Mouse (Mus musculus) forebrain, postnatal 0 days (tissue): ENCODE results near the gene Irf3. TPM values are rescaled to one million over a fixed set of nuclear protein-coding genes. Genes with fewer than 3 reads are reported as not detected.

ENCODE experiments used
- ATAC-seq: fragments of 200-750 bp; cut with Nextera tagmentation; 2 replicates; pipeline ENCODE4 v1.8.0; 2017; ENCODE audit warnings: mild to moderate bottlenecking, moderate library complexity
- DNase-seq: peaks from one replicate; pipeline ENCODE4 v3.0.0-alpha.2; 2015
- H3K27ac ChIP-seq: fragments of 300-500 bp; sonication (generic); 2 replicates; pipeline ENCODE4 v1.5.1; 2014; ENCODE audit warnings: low read depth, mild to moderate bottlenecking, antibody characterized with exemption, low read length, moderate library complexity, mixed read lengths
- H3K27me3 ChIP-seq: fragments of 300-500 bp; sonication (generic); 2 replicates; pipeline ENCODE4 v1.6.1; 2014; ENCODE audit warnings: mild to moderate bottlenecking, low read length, mixed read lengths; ENCODE audit not compliant: insufficient read depth
- H3K36me3 ChIP-seq: fragments of 300-500 bp; sonication (generic); 2 replicates; pipeline ENCODE4 v1.6.1; 2014; ENCODE audit warnings: mild to moderate bottlenecking, moderate library complexity; ENCODE audit not compliant: insufficient read depth
- H3K4me1 ChIP-seq: fragments of 300-500 bp; sonication (generic); 2 replicates; pipeline ENCODE4 v1.6.1; 2014; ENCODE audit warnings: antibody characterized with exemption; ENCODE audit not compliant: insufficient read depth
- H3K4me2 ChIP-seq: fragments of 300-500 bp; sonication (generic); 2 replicates; pipeline ENCODE4 v1.6.1; 2014; ENCODE audit warnings: low read depth, mild to moderate bottlenecking, moderate library complexity
- H3K4me3 ChIP-seq: fragments of 300-500 bp; sonication (generic); 2 replicates; pipeline ENCODE4 v1.5.1; 2014; ENCODE audit warnings: low read depth, low read length, mixed read lengths
- H3K9ac ChIP-seq: fragments of 300-500 bp; sonication (generic); 2 replicates; pipeline ENCODE4 v1.6.1; 2014; ENCODE audit warnings: mild to moderate bottlenecking
- H3K9me3 ChIP-seq: fragments of 300-500 bp; sonication (generic); 2 replicates; pipeline ENCODE4 v1.6.1; 2016; ENCODE audit warnings: low read length
- CTCF ChIP-seq: sonication (generic); IDR thresholded peaks from 2 replicates; pipeline ENCODE4 v1.5.1; 2016; ENCODE audit warnings: antibody characterized with exemption, control low read depth, low read depth
- WGBS: fragments of 180-500 bp; shearing (Covaris S2); extraction: QIAGEN DNeasy Blood & Tissue Kit; methylation state at CpG from one replicate; pipeline ENCODE4 v1.1.7; 2014; 5-methylcytosine and 5-hydroxymethylcytosine counted together
- polyA plus RNA-seq: library from polyadenylated mRNA; unstranded; fragments of >200 nt; fragmentation: Nextera tagmentation; extraction: Ambion mirVana; gene quantifications from 2 replicates; pipeline ENCODE4 v1.2.1, GENCODE M21; 2015
- total RNA-seq: library from RNA; depleted of rRNA; stranded (reverse); fragments of >200 nt; gene quantifications from 2 replicates; pipeline ENCODE4 v1.2.3, GENCODE M21; 2014

Irf3 gene
- total and polyA plus RNA-seq, 2 experiments from 2014 or later = 23.1 to 39.7 TPM

- H3K36me3 ChIP-seq = peaks cover 26% of the 10 kb centered on the region
- DNase-seq = no peak
- ATAC-seq = no peak
- H3K27ac ChIP-seq = peak overlapping the region; percentile 93
- TF ChIP-seq CTCF = no peak
- peak overlapping the region; percentile 56 for H3K4me3 ChIP-seq
- WGBS = 31% methylated on average over 14 of the region's 14 CpGs
- peak overlapping the region; percentile 77 for H3K9ac ChIP-seq
- H3K4me1 ChIP-seq = peaks cover 22% of the 10 kb centered on the region; the same call in 1 of the 2 replicates
- H3K4me2 ChIP-seq = peak overlapping the region; percentile 80
- H3K9me3 ChIP-seq = no peaks in the 10 kb centered on the region
- H3K27me3 ChIP-seq = no peaks in the 10 kb centered on the region
Measured at GRCm38 (mm10) chr7:44973415-44974130, 23.9 kb upstream of the Irf3 start.

- TF ChIP-seq CTCF = peak; percentile 15; the same call in 1 of the 2 replicates
- peak within 1 kb of the TSS; percentile 93 for H3K27ac ChIP-seq
- no peaks in the 10 kb centered on the region for H3K27me3 ChIP-seq
- peaks cover 22% of the 10 kb centered on the region; the same call in 1 of the 2 replicates for H3K4me1 ChIP-seq
- H3K9me3 ChIP-seq = no peaks in the 10 kb centered on the region
- peak within 1 kb of the TSS; percentile 56 for H3K4me3 ChIP-seq
- 1% methylated on average over 22 of the region's 22 CpGs for WGBS
- H3K36me3 ChIP-seq = peaks cover 33% of the 10 kb centered on the region
- peak within 1 kb of the TSS; percentile 80 for H3K4me2 ChIP-seq
- H3K9ac ChIP-seq = peak within 1 kb of the TSS; percentile 77
- DNase-seq (peak; percentile 94), ATAC-seq (peak; percentile 38)
Measured at GRCm38 (mm10) chr7:44974383-44975116, 22.9 kb upstream of the Irf3 start, which contains the start of gene Cpt1c. Cpt1c (minus strand) TSS chr7:44974851.

- Histone ChIP-seq H3K4me3 (no peak overlapping the region), H3K9me3 (no peaks in the 10 kb centered on the region), H3K9ac (no peak overlapping the region), H3K27me3 (no peaks in the 10 kb centered on the region), H3K4me1 (peaks cover 22% of the 10 kb centered on the region; the same call in 1 of the 2 replicates), H3K36me3 (peaks cover 38% of the 10 kb centered on the region), H3K27ac (peak overlapping the region; percentile 93), H3K4me2 (peak overlapping the region; percentile 80)
- ATAC-seq (no peak), DNase-seq (no peak)
- WGBS = 14% methylated on average over 6 of the region's 6 CpGs
- no peak for TF ChIP-seq CTCF
Measured at GRCm38 (mm10) chr7:44975117-44975419, 22.4 kb upstream of the Irf3 start.

- Histone ChIP-seq H3K36me3 (peaks cover 61% of the 10 kb centered on the region), H3K9me3 (no peaks in the 10 kb centered on the region), H3K27ac (no peak overlapping the region), H3K9ac (no peak overlapping the region), H3K4me2 (no peak overlapping the region), H3K27me3 (no peaks in the 10 kb centered on the region), H3K4me1 (peaks cover 4% of the 10 kb centered on the region; the same call in 1 of the 2 replicates), H3K4me3 (no peak overlapping the region)
- peak; percentile 50 for TF ChIP-seq CTCF
- no peak for DNase-seq
- ATAC-seq = no peak
- WGBS = 89% methylated on average over 3 of the region's 3 CpGs
Measured at GRCm38 (mm10) chr7:44978300-44978699, 19.1 kb upstream of the Irf3 start.

- ATAC-seq (no peak), DNase-seq (no peak)
- Histone ChIP-seq H3K4me3 (no peak overlapping the region), H3K36me3 (peaks cover 59% of the 10 kb centered on the region), H3K27me3 (no peaks in the 10 kb centered on the region), H3K9me3 (no peaks in the 10 kb centered on the region), H3K27ac (no peak overlapping the region), H3K4me2 (no peak overlapping the region), H3K9ac (no peak overlapping the region), H3K4me1 (peaks cover 9% of the 10 kb centered on the region; the same call in 1 of the 2 replicates)
- WGBS = 96% methylated on average over 8 of the region's 8 CpGs
- no peak for TF ChIP-seq CTCF
Measured at GRCm38 (mm10) chr7:44981539-44981938, 15.9 kb upstream of the Irf3 start.

- TF ChIP-seq CTCF = peak; percentile 87
- ATAC-seq (no peak), DNase-seq (peak; percentile 79)
- Histone ChIP-seq H3K9ac (no peak overlapping the region), H3K9me3 (no peaks in the 10 kb centered on the region), H3K4me1 (peaks cover 15% of the 10 kb centered on the region; the same call in 1 of the 2 replicates), H3K4me2 (no peak overlapping the region), H3K27me3 (no peaks in the 10 kb centered on the region), H3K27ac (no peak overlapping the region), H3K36me3 (peaks cover 43% of the 10 kb centered on the region), H3K4me3 (no peak overlapping the region)
- 27% methylated on average over 6 of the region's 6 CpGs for WGBS
Measured at GRCm38 (mm10) chr7:44983085-44983484, 14.4 kb upstream of the Irf3 start.
